Mouse (Mus musculus): ENCODE measurements at regions not wholly inside any gene's neighbourhood (a gene's known extent, or its start where the extent isn't known, plus 50 kb on each side); places are given as distances from the start of the nearest gene placed in this dataset.

GRCm38 (mm10) chr10:99413455-99413854 is 150.4 kb downstream of the Dusp6 start:
- DNase-seq (ENCODE audit: low read depth in 2 of 2, low spot score in 2 of 2), result no peak

GRCm38 (mm10) chr10:99416271-99416670 is 153.2 kb downstream of the Dusp6 start:
- DNase-seq (ENCODE audit: low read depth in 2 of 2, low spot score in 2 of 2), result no peak

- peak in 1 of 2 experiments; percentile 26 for DNase-seq (ENCODE audit: low read depth in 2 of 2, low spot score in 2 of 2)
Measured at GRCm38 (mm10) chr10:99416896-99417479, 154.0 kb downstream of the Dusp6 start.

GRCm38 (mm10) chr10:99417591-99417990 is 154.6 kb downstream of the Dusp6 start:
- DNase-seq (ENCODE audit: low read depth in 2 of 2, low spot score in 2 of 2), result no peak

GRCm38 (mm10) chr10:99418497-99418896 is 155.5 kb downstream of the Dusp6 start:
- DNase-seq (ENCODE audit: low read depth in 2 of 2, low spot score in 2 of 2), result no peak

- DNase-seq (ENCODE audit: low read depth in 2 of 2, low spot score in 2 of 2), result no peak
Measured at GRCm38 (mm10) chr10:99419532-99419931, 156.5 kb downstream of the Dusp6 start.

- no peak for DNase-seq (ENCODE audit: low read depth in 2 of 2, low spot score in 2 of 2)
Measured at GRCm38 (mm10) chr10:99423406-99423805, 160.4 kb downstream of the Dusp6 start.

- DNase-seq (ENCODE audit: low read depth in 2 of 2, low spot score in 2 of 2), result no peak
Measured at GRCm38 (mm10) chr10:99425265-99425664, 162.2 kb downstream of the Dusp6 start.

- no peak for DNase-seq (ENCODE audit: low read depth in 2 of 2, low spot score in 2 of 2)
Measured at GRCm38 (mm10) chr10:99430175-99430574, 167.1 kb downstream of the Dusp6 start.

GRCm38 (mm10) chr10:99430669-99431561 is 167.9 kb downstream of the Dusp6 start:
- no peak for DNase-seq (ENCODE audit: low read depth in 2 of 2, low spot score in 2 of 2)

GRCm38 (mm10) chr10:99437060-99437459 is 174.0 kb downstream of the Dusp6 start:
- no peak for DNase-seq (ENCODE audit: low read depth in 2 of 2, low spot score in 2 of 2)

GRCm38 (mm10) chr10:99440169-99440568 is 177.1 kb downstream of the Dusp6 start:
- no peak for DNase-seq (ENCODE audit: low read depth in 2 of 2, low spot score in 2 of 2)

GRCm38 (mm10) chr10:99441014-99441413 is 178.0 kb downstream of the Dusp6 start:
- DNase-seq (ENCODE audit: low read depth in 2 of 2, low spot score in 2 of 2), result peak in 1 of 2 experiments; percentile 30

GRCm38 (mm10) chr10:99441931-99442330 is 178.9 kb downstream of the Dusp6 start:
- DNase-seq (ENCODE audit: low read depth in 2 of 2, low spot score in 2 of 2), result no peak

- DNase-seq (ENCODE audit: low read depth in 2 of 2, low spot score in 2 of 2), result no peak
Measured at GRCm38 (mm10) chr10:99443453-99444170, 180.6 kb downstream of the Dusp6 start.

GRCm38 (mm10) chr10:99450714-99451625 is 187.9 kb downstream of the Dusp6 start:
- no peak for DNase-seq (ENCODE audit: low read depth in 2 of 2, low spot score in 2 of 2)

- DNase-seq (ENCODE audit: low read depth in 2 of 2, low spot score in 2 of 2), result no peak
Measured at GRCm38 (mm10) chr10:99451639-99452417, 188.8 kb downstream of the Dusp6 start.

GRCm38 (mm10) chr10:99456180-99456579 is 193.1 kb downstream of the Dusp6 start:
- DNase-seq (ENCODE audit: low read depth in 2 of 2, low spot score in 2 of 2), result no peak

- no peak for DNase-seq (ENCODE audit: low read depth in 2 of 2, low spot score in 2 of 2)
Measured at GRCm38 (mm10) chr10:99458047-99458446, 195.0 kb downstream of the Dusp6 start.

GRCm38 (mm10) chr10:99459171-99459660 is 196.2 kb downstream of the Dusp6 start:
- no peak for DNase-seq (ENCODE audit: low read depth in 2 of 2, low spot score in 2 of 2)
